Mouse (Mus musculus): Measurements from ENCODE around the gene Pxt1. TPM values are rescaled to one million over a fixed set of nuclear protein-coding genes. Genes with fewer than 3 reads are reported as not detected.
"Not testable (repeated sequence)": the region's sequence is repeated elsewhere in the genome, so short reads cannot be mapped to it uniquely, and the experiment has no call there.

The Pxt1 gene
- polyA plus RNA-seq (2015; fragmentation: Nextera tagmentation; extraction: Ambion mirVana): not detected in 2 replicates

- ATAC-seq: no peak
- Histone ChIP-seq H3K4me2 (replicated peaks) (no peak within 1 kb of the TSS), H3K27me3 (replicated peaks) (no peaks in the 10 kb centered on the region), H3K9ac (no peak within 1 kb of the TSS), H3K36me3 (no peaks in the 10 kb centered on the region), H3K4me3 (replicated peaks) (no peak within 1 kb of the TSS), H3K4me1 (replicated peaks) (no peaks in the 10 kb centered on the region), H3K27ac (no peak within 1 kb of the TSS), H3K9me3 (no peaks in the 10 kb centered on the region)
- WGBS: 84% methylated on average over 7 of the region's 7 CpGs
Observed at GRCm38 (mm10) chr17:28943740-28944139, at the start of gene Pxt1. Gene Pxt1 (minus strand): TSS chr17:28943840.

DNA sequence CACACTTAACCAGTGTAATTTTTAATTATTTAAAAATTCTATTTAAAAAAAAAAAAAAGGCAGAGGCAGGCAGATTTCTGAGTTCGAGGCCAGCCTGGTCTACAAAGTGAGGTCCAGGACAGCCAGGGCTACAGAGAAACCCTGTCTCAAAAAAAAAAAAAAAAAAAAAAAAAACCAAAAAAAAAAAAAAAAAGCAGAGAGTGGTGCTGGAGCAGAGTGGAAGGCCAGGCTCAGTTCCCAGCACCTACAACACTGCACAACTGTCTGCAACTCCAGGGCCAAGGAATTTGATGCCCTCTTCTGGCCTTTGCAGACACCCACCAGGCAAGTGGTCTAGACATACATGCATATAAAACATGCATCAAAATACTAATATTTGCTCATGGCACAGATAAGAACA, 49.4 kb upstream of the Pxt1 start:
- not testable (repeated sequence) for H3K4me3 ChIP-seq (replicated peaks); H3K27me3 ChIP-seq (replicated peaks); H3K9ac ChIP-seq; H3K4me1 ChIP-seq (replicated peaks); H3K27ac ChIP-seq; H3K4me2 ChIP-seq (replicated peaks); ATAC-seq; H3K9me3 ChIP-seq
- WGBS: 100% methylated on average over 1 of the region's 1 CpGs
- H3K36me3 ChIP-seq: peaks cover 16% of the 10 kb centered on the region

- Histone ChIP-seq H3K4me3 (replicated peaks) (no peak overlapping the region), H3K4me1 (replicated peaks) (no peaks in the 10 kb centered on the region), H3K9me3 (no peaks in the 10 kb centered on the region), H3K27me3 (replicated peaks) (no peaks in the 10 kb centered on the region), H3K4me2 (replicated peaks) (no peak overlapping the region), H3K36me3 (peaks cover 18% of the 10 kb centered on the region), H3K9ac (no peak overlapping the region), H3K27ac (no peak overlapping the region)
- ATAC-seq: no peak
- WGBS: 54% methylated on average over 7 of the region's 7 CpGs
Observed at GRCm38 (mm10) chr17:28992105-28992504, 48.5 kb upstream of the Pxt1 start.

DNA sequence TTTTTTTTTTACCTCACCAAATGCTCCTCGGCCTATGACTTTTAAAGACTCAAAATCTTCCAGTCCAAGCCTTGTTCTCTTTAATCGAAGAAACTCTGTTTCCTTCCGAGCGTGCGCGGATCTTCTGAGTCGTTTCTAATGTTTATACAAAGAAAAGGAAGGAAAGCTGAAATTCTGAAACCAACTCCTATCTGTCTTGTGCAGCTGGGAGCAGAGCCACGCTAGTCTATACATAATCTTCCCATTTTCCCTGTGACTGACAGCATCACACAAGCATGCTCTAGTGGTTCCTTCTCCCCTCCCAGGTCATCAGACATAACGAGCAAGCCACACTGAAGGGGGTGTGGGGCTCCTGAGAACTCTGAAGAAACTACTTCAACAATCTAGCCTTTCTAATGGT, 47.6 kb upstream of the Pxt1 start:
- 66% methylated on average over 9 of the region's 9 CpGs for WGBS
- no peaks in the 10 kb centered on the region for H3K27me3 ChIP-seq (replicated peaks)
- no peak for ATAC-seq
- H3K27ac ChIP-seq: no peak overlapping the region
- H3K4me2 ChIP-seq (replicated peaks): no peak overlapping the region
- H3K4me1 ChIP-seq (replicated peaks): no peaks in the 10 kb centered on the region
- peaks cover 22% of the 10 kb centered on the region for H3K36me3 ChIP-seq
- no peak overlapping the region for H3K4me3 ChIP-seq (replicated peaks)
- no peaks in the 10 kb centered on the region for H3K9me3 ChIP-seq
- no peak overlapping the region for H3K9ac ChIP-seq

DNA sequence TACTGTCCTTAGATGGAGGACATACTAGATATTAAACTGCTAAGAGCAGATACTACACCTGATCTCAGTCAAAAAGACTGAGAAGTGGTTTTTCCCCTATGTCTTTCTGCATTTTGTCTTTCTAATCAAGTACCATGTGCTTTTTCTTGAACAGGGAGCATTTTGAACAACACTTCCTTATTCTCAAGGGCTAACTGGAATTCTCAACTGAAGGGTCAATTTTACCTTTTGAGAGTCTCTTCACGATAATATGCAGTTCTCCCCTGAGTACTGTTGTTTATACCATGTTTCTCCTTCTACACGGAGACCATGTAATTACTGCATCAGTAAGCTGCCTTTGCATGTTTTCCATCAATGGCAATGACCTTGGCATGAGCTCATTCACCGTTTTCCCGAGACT, 46.4 kb upstream of the Pxt1 start:
- H3K9ac ChIP-seq: no peak overlapping the region

GRCm38 (mm10) chr17:28988996-28989395, 45.4 kb upstream of the Pxt1 start:
- Histone ChIP-seq H3K4me1 (replicated peaks) (no peaks in the 10 kb centered on the region), H3K4me3 (replicated peaks) (no peak overlapping the region), H3K4me2 (replicated peaks) (no peak overlapping the region), H3K36me3 (peaks cover 24% of the 10 kb centered on the region), H3K9ac (no peak overlapping the region), H3K27me3 (replicated peaks) (no peaks in the 10 kb centered on the region), H3K9me3 (no peaks in the 10 kb centered on the region), H3K27ac (no peak overlapping the region)
- WGBS: 85% methylated on average over 3 of the region's 3 CpGs
- ATAC-seq: no peak

More for the DNA sequence above, 46.4 kb upstream of the Pxt1 start:
- no peak overlapping the region for H3K4me3 ChIP-seq (replicated peaks)
- no peaks in the 10 kb centered on the region for H3K4me1 ChIP-seq (replicated peaks)
- no peaks in the 10 kb centered on the region for H3K9me3 ChIP-seq
- ATAC-seq: no peak
- H3K4me2 ChIP-seq (replicated peaks): no peak overlapping the region
- peaks cover 24% of the 10 kb centered on the region for H3K36me3 ChIP-seq
- WGBS: 72% methylated on average over 4 of the region's 4 CpGs
- no peak overlapping the region for H3K27ac ChIP-seq
- no peaks in the 10 kb centered on the region for H3K27me3 ChIP-seq (replicated peaks)

GRCm38 (mm10) chr17:28988291-28988690, 44.7 kb upstream of the Pxt1 start:
- no peaks in the 10 kb centered on the region for H3K9me3 ChIP-seq
- no peak for ATAC-seq
- 60% methylated on average over 4 of the region's 4 CpGs for WGBS
- H3K27ac ChIP-seq: no peak overlapping the region
- no peak overlapping the region for H3K4me2 ChIP-seq (replicated peaks)
- H3K4me1 ChIP-seq (replicated peaks): no peaks in the 10 kb centered on the region
- no peaks in the 10 kb centered on the region for H3K27me3 ChIP-seq (replicated peaks)
- no peak overlapping the region for H3K4me3 ChIP-seq (replicated peaks)
- no peak overlapping the region for H3K9ac ChIP-seq
- H3K36me3 ChIP-seq: peaks cover 24% of the 10 kb centered on the region

- no peak overlapping the region for H3K4me3 ChIP-seq (replicated peaks)
- 68% methylated on average over 4 of the region's 4 CpGs for WGBS
- no peaks in the 10 kb centered on the region for H3K4me1 ChIP-seq (replicated peaks)
- no peak for ATAC-seq
- H3K36me3 ChIP-seq: peaks cover 27% of the 10 kb centered on the region
- H3K27me3 ChIP-seq (replicated peaks): no peaks in the 10 kb centered on the region
- H3K9ac ChIP-seq: no peak overlapping the region
- H3K4me2 ChIP-seq (replicated peaks): no peak overlapping the region
- no peak overlapping the region for H3K27ac ChIP-seq
- no peaks in the 10 kb centered on the region for H3K9me3 ChIP-seq
Observed at GRCm38 (mm10) chr17:28987713-28988112, 44.1 kb upstream of the Pxt1 start.

DNA sequence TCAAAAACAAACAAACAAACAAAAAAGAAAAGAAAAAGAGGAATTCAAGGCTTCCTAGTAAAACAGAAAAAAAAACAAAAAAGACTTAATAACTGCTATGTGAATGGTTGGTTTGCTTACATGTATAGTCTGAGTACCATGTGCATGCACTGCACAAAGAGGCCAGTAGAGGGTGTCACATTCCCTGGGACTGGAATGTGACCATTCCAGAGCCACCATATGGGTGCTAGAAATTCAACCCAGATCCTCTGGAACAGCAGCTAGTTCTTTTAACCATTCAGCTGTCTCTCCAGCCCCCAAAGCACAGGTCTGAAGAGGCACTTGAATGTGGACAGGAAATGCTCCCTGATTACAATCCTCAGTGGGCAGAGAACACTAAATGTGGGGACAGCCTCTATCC, 43.2 kb upstream of the Pxt1 start:
- H3K9me3 ChIP-seq: no peaks in the 10 kb centered on the region
- H3K27ac ChIP-seq: no peak overlapping the region
- peaks cover 27% of the 10 kb centered on the region for H3K36me3 ChIP-seq
- no peak for ATAC-seq
- H3K4me1 ChIP-seq (replicated peaks): no peaks in the 10 kb centered on the region
- H3K9ac ChIP-seq: no peak overlapping the region
- H3K4me2 ChIP-seq (replicated peaks): no peak overlapping the region
- H3K27me3 ChIP-seq (replicated peaks): no peaks in the 10 kb centered on the region
- no peak overlapping the region for H3K4me3 ChIP-seq (replicated peaks)

DNA sequence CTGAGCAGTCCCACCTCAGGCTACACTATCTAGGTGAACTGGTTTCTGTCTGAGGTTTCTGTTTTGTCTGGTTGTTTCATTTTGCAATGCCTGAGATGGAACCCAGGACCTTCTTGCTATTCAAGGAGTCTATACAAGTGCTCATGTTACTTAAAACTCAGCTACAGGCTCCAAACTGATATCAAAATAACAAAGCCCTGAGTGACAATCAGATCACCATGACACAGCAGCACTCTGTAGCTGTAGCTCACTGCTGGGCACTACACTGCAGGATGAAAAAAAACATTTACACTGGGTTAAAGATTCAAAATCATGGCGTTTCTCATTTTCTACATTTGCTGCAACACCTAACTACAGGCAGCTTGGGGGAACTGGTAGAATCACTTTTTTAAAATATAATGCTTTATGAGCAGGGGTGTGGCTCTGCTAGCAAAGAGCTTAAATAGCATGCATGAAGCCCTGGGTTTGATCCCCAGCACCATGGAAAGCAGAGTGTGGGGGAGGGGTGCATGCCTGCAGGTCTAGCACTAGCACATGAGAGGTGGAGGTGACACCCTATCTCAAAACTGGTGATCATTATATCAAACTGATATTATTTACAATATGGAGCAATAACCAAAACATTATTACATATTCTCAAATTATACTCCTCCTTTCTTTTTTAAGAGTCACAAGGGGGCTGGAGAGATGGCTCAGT, 41.2 kb upstream of the Pxt1 start:
- Histone ChIP-seq H3K27me3 (replicated peaks) (no peaks in the 10 kb centered on the region), H3K27ac (no peak overlapping the region), H3K9ac (no peak overlapping the region), H3K9me3 (no peaks in the 10 kb centered on the region), H3K4me1 (replicated peaks) (no peaks in the 10 kb centered on the region), H3K4me2 (replicated peaks) (no peak overlapping the region), H3K36me3 (peaks cover 35% of the 10 kb centered on the region), H3K4me3 (replicated peaks) (no peak overlapping the region)
- ATAC-seq: no peak
- WGBS: 90% methylated on average over 1 of the region's 1 CpGs

- Histone ChIP-seq H3K9ac (no peak overlapping the region), H3K27me3 (replicated peaks) (no peaks in the 10 kb centered on the region), H3K4me3 (replicated peaks) (no peak overlapping the region), H3K9me3 (no peaks in the 10 kb centered on the region), H3K27ac (no peak overlapping the region), H3K4me1 (replicated peaks) (no peaks in the 10 kb centered on the region), H3K4me2 (replicated peaks) (no peak overlapping the region), H3K36me3 (peaks cover 44% of the 10 kb centered on the region)
- 18% methylated on average over 4 of the region's 4 CpGs for WGBS
- ATAC-seq: no peak
Observed at GRCm38 (mm10) chr17:28982591-28982990, 39.0 kb upstream of the Pxt1 start.

DNA sequence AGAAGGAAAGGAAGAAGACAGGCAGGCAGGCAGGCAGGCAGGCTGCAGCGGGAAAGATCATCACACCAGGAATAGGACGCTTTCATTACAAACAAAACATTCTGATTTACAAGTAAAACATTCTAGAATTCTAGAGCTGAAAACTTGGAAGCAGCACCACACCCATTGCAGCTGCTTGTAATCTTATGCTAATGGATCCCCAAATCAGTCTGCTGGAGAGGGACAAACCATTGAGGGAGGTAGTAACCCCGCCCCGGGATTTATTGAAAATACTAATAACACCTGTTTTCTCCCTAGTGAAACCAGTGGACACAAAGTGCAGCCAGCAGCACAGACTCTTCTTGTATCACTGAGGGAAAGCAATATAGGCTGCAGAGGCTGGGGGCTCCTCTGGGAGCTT, 37.4 kb upstream of the Pxt1 start:
- Histone ChIP-seq H3K4me1 (replicated peaks) (no peaks in the 10 kb centered on the region), H3K36me3 (peaks cover 30% of the 10 kb centered on the region), H3K4me3 (replicated peaks) (no peak overlapping the region), H3K9me3 (no peaks in the 10 kb centered on the region), H3K27me3 (replicated peaks) (no peaks in the 10 kb centered on the region), H3K4me2 (replicated peaks) (no peak overlapping the region), H3K9ac (no peak overlapping the region), H3K27ac (no peak overlapping the region)
- ATAC-seq: no peak
- 79% methylated on average over 4 of the region's 4 CpGs for WGBS

DNA sequence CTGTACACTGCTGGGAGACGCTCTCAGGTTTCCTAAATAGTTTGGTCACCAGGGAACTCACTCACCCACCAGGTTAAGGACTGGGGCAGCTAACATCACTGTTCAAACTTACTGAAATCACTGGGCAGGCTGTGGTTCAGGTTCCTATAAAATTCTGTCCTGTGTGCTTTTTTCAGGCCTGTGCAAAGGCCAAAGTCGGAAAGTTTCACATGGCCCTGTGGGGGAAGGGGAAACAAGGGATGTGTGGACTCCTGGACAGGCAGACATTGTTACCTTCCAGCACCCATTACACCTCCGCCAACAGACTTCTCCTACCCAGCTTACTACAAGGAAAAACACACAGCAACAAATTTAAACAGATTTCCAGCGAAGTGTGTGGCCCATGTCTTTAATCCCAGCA, 35.5 kb upstream of the Pxt1 start:
- no peaks in the 10 kb centered on the region for H3K9me3 ChIP-seq
- H3K27ac ChIP-seq: no peak overlapping the region
- H3K9ac ChIP-seq: no peak overlapping the region
- WGBS: 94% methylated on average over 4 of the region's 4 CpGs
- H3K4me3 ChIP-seq (replicated peaks): no peak overlapping the region
- H3K36me3 ChIP-seq: peaks cover 34% of the 10 kb centered on the region
- no peaks in the 10 kb centered on the region for H3K4me1 ChIP-seq (replicated peaks)
- no peaks in the 10 kb centered on the region for H3K27me3 ChIP-seq (replicated peaks)
- ATAC-seq: no peak
- H3K4me2 ChIP-seq (replicated peaks): no peak overlapping the region

Measured in intestine, embryonic 15.5 days (tissue).